Mouse (Mus musculus) layer of hippocampus, postnatal 36 days (tissue): Measurements from ENCODE around the gene Srgap2. TPM values are rescaled to one million over a fixed set of nuclear protein-coding genes. Genes with fewer than 3 reads are reported as not detected.
"Not testable (repeated sequence)": the region's sequence is repeated elsewhere in the genome, so short reads cannot be mapped to it uniquely, and the experiment has no call there.

Source experiments
- DNase-seq, 2 experiments: peaks; one replicate each; pipeline ENCODE4 v3.0.0; 2022
- total RNA-seq, 2 experiments: library from RNA; stranded (reverse); gene quantifications; 2 replicates each; pipeline ENCODE4 v1.2.3; 2021

The Srgap2 gene
- total RNA-seq, 2 experiments from 2014 or later: 75.2 to 89.9 TPM

GRCm38 (mm10) chr1:131284616-131285015 lies 242.5 kb downstream of the Srgap2 start:
- no peak for DNase-seq

GRCm38 (mm10) chr1:131284167-131284566 lies 243.0 kb downstream of the Srgap2 start:
- DNase-seq: no peak

GRCm38 (mm10) chr1:131281731-131282130 lies 245.4 kb downstream of the Srgap2 start:
- DNase-seq: no peak

- no peak for DNase-seq
Observed at GRCm38 (mm10) chr1:131280280-131280679, 246.9 kb downstream of the Srgap2 start.

DNA sequence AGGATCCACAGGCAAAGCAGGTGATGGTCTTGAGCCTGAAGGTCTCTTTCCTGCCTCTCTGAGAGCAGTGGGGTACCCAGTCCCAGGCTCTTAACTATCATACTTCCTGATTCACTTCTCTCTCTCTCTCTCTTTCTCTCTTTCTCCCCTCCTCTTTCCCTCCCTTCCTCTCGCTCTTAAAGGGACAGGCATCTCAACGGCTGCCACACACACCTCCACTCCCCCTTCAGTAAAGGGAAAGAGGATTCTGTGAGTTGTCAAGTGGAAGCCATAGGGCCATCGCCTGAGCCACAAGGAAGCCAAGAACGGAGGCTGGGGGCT lies 247.7 kb downstream of the Srgap2 start, which contains the start of gene Ikbke:
Gene Ikbke (minus strand): TSS at position 151 of the 321 bp plus-strand sequence.
- no peak for DNase-seq

- no peak for DNase-seq
Observed at GRCm38 (mm10) chr1:131278606-131279455, 248.3 kb downstream of the Srgap2 start.

DNA sequence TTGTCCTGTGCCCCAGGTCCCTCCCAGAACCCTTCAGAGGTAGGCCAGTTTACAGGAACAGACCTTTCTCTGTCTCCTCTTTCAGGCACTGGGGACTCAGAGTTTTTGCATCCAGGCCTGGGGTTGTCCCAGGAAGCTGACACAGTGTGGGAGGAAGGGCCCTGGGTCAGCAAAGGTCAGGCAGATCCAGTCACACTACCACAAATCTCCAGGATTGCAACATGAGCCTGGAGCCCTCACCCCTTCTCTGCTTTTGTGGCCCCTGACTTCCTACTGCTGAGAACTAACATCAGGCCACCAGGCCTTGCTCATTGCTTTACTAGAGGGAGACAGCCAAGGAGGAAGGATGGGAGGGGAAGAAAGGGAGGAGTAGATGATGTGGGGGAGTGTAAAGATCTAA lies 250.3 kb downstream of the Srgap2 start:
- DNase-seq: no peak

DNA sequence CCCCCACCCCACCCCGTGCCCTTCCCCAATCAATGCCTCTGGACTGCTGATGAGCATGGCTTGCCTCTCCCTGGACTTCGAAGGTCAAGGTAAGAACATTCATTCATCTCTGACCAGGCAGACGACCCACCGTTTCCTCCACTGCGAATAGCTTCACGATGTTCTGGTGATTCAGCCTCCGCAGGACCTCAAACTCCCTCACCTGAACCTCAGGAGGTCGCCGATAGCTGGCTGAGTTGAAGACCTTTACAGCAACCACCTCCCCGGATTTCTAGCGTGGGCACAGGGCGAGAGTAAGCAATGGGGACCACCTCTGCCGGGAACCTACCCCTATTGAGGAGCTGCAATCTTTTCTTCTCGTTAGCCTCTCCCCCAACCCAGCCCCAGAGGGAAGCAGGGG lies 251.6 kb downstream of the Srgap2 start:
- no peak for DNase-seq

DNA sequence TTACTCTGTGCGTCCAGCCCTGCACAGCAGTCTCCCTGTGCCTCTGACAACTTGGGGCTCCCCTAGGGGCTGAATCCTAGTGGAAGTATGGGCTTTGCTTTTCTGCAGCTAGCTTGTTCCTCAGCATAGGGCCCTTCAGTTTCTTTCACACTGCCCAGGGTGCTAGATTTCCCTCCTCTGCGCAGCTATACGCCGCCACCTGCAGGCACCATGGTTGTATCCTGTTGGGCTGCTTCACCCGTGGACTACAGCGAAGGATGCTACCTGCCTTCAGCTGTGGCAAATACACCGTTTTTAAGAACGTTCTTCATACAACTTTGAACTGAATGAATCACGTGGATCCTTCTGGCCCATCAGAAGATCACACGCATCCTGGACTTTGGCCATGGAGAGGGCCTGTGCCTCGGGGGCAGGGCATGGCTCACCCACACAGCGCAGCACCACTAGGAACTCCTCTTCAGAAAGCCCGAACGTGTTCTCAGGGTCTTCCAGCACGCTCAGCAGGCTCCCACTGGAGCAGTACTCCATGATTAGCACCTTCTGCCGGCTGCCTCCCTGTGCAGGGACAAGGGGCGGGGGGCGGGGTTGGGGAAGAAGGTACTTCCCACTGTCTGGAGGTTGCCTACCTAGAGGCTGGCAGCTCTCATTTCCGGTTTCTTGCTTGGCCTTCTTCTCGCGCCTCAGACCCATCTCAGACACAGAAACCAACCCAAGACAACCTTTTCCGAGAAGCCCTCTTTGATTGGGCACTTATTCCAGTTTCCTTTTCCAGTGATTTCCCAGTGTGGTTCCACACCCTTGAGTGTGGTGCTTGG lies 252.2 kb downstream of the Srgap2 start:
- DNase-seq: no peak

GRCm38 (mm10) chr1:131269797-131270578 lies 257.2 kb downstream of the Srgap2 start:
- DNase-seq: peak; percentile 71 to 72

DNA sequence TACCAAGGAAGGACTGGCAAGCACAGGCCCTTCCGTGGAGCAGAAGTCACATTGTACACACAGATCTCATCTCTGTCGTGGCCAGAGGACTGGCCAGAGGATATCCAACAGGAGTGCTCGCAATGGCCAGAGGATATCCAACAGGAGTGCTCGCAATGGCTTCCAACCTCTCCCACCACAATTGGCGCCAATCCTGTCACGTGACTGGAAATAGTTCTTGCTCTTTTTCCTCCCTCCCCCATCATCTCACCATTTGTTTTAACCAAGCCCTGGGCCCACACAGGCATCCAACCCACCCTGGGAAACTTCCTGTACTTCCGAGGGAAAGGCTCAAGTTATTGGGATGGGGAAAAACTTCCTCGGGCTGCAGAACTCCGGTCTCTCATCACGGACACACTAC lies 258.4 kb downstream of the Srgap2 start:
- no peak for DNase-seq

GRCm38 (mm10) chr1:131263905-131264304 lies 263.2 kb downstream of the Srgap2 start:
- no peak for DNase-seq

DNA sequence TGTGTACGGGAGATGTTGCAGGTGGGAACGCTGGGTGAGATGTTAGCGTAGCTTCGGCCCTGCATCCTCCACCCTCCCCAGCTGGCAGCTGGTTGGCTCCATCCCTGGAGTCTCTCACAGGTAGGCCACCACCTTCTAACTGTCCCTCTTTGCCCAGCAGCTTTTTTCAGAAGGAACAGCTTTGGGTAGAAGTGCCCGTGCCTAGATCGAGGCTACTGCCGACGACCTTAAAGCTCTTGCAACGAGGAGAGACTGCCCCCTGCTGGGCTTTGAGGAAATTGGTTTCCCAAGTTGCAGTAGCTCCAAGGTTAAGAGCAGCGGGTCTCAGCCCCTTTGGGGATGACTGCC lies 266.9 kb downstream of the Srgap2 start:
- peak; percentile 51 to 56 for DNase-seq

- DNase-seq: no peak
Observed at GRCm38 (mm10) chr1:131259632-131260308, 267.4 kb downstream of the Srgap2 start.

GRCm38 (mm10) chr1:131257288-131257687 lies 269.9 kb downstream of the Srgap2 start:
- DNase-seq: no peak

DNA sequence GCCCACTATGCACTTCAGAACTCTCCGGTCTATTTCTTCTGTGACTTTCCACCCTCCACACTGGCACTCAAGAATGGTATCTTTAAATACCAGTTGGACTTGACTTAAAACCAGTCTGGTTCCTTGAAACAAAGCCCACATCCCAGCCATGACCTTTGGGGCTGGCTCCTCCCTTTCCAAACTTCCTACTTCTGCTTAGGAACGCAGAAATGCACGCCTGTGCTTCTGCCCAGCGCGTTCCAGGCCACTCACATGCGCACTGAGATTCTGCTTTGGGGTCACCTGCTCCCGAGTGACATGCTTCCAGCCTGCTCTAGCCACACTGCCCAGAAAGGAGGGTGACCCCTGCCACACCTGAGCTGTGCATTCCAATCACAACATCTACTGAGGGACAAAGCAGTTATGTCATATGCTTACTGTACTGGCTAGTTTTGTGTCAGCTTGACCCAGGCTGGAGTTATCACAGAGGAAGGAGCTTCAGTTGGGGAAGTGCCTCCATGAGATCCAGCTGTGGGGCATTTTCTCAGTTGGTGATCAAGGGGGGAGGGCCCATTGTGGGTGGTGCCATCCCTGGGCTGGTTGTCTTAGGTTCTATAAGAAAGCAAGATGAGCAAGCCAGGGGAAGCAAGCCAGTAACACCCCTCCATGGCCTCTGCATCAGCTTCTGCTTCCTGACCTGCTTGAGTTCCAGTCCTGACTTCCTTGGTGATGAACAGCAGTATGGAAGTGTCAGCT lies 274.5 kb downstream of the Srgap2 start:
- DNase-seq: not testable (repeated sequence)

DNA sequence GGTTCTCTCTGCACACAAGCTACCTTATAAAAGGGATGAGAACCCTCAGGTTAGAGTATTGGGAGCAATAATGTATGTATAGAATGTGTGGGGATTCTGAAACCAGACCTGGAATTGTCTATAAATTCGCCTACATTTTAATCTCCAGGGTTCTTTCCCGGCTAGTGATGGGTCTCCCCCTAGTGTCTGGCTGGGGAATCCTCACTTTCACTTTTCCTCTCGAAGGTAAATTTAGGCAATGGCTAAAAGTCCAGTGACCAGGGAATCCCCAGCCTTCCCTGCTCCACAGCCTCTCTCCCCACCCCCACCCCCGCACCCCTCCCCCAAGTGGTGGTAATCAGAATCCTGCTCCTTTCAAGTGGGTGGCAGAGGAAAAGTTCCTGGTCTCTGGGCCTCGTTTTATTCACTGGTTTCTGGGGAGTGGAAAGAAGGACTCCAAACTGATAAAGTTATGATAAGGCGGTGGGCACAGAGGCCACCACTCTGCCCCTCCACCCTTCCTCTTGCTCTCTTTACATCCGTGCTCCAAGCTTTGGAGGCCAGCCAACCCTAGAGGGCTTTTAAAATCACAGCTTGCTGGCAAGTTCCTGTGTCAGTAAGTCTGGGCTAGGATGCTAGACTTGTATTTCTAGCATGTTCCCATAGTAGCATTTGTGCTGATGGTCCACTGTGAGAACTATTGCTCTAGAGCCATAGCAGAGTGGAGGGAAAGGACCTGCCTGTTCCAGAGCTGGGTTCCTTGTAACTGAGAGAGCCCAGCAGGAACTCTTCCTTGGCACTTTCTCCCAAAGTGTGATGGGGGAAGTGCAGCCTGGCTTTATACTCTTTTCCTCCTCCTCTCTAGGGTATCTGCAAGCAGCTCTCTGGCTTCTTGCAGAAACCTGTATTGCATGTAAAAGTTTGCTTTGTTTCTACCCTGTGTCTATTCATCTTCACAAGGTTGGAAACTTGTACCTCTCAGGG lies 280.4 kb downstream of the Srgap2 start:
- DNase-seq: no peak

DNA sequence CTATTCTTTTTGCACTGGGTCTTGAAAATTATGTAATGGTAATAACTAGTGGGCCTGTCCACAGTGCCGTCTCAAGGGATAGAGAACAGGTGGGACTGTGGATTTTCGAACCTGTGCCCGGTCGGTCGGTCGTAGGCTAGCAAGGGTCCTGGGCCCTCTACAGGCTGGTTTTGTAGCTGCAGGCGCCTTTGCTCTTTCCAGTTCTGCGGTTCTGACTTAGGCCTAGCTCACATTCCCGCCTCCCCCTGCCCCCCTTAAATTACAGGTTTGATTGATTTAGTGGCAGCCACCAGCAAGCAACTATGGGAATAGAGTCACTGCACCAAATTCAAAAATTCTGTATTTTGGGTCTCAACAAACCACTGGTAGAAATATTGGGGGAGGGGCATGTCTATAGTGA lies 281.2 kb downstream of the Srgap2 start:
- DNase-seq: peak in 1 of 2 experiments; percentile 25

DNA sequence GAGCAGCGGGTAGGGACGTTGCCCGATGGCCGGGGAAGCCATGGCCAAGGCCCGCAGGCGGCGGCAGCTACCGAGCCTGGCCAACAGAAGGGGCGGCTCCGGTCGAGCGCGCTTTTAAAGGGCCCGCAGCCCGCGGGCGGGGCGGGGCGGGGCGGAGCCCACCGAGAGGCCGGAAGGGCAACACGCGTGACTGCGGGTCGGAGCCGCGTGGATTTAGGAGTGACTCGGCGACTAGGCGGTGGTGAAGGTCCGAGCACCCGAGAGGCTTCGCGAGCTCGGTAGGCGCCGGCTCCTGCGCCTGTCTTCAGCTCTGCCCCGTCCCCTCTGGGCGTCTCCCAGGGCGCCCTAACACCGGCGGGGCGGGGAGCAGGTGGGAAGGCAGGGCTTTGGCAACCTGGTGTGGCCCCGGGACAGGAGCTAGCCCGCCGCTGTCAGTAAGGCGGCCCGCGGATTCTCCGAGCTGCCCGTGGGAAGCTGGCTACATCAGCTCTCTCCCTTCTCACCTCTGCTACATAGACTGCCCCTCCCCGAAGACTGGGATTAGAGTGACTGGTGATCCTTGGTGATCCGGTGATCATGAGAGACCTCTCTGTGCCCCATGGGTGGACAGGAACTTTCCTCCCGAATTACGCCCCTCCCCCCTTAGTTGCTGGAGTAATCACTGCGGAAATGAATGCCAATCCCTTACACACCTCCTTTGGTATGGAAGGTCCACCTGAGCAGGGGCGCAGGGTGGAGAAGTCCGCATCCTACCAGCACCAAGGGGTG lies 281.9 kb downstream of the Srgap2 start, which contains the start of gene Rassf5:
Gene Rassf5 (minus strand): TSS at position 170 of the 768 bp plus-strand sequence.
- peak; percentile 50 to 59 for DNase-seq
